Mouse (Mus musculus) left cerebral cortex, adult 2 months (tissue): ENCODE measurements around the gene Nhlh1. TPM values are rescaled to one million over a fixed set of nuclear protein-coding genes. Genes with fewer than 3 reads are reported as not detected.
A peak's percentile ranks its signal among the peaks of the same experiment; 100 is the strongest.

ENCODE experiments used
- DNase-seq, 2 experiments: peaks; one replicate each; pipeline ENCODE4 v3.0.0; 2021 to 2022; ENCODE audit warnings: low spot score in 2 of 2, mixed read lengths in 1 of 2; ENCODE audit errors: extremely low spot score in 1 of 2
- H3K27ac ChIP-seq: fragments of 200-600 bp; 2 replicates; pipeline ENCODE4 v1.8.1; 2022
- H3K4me3 ChIP-seq: fragments of 200-600 bp; 2 replicates; pipeline ENCODE4 v1.8.1; 2022
- CTCF ChIP-seq: fragments of 200-600 bp; IDR thresholded peaks from 2 replicates; pipeline ENCODE4 v1.8.1; 2022; ENCODE audit warnings: antibody characterized with exemption, mild to moderate bottlenecking, moderate library complexity
- intact Hi-C: fragments of 180-260 bp; cut with DNase I; formaldehyde crosslinking; loops from one replicate; pipeline ENCODE4 v1.15.1; 2025
- total RNA-seq, 2 experiments: library from RNA; stranded (reverse); gene quantifications; 2 replicates each; pipeline ENCODE4 v1.2.3; 2021

The Nhlh1 gene
- total RNA-seq, 2 experiments from 2014 or later: 0.18 to 0.49 TPM

GRCm38 (mm10) chr1:172024140-172024895, 33.1 kb downstream of the Nhlh1 start:
- no peak for TF ChIP-seq CTCF
- Histone ChIP-seq H3K4me3 (no peak overlapping the region), H3K27ac (no peak overlapping the region)
- intact Hi-C loops: no loop called here
- DNase-seq: no peak

GRCm38 (mm10) chr1:172019863-172020521, 37.4 kb downstream of the Nhlh1 start:
- Histone ChIP-seq H3K4me3 (no peak overlapping the region), H3K27ac (peak overlapping the region; percentile 32; the same call in 1 of the 2 replicates)
- no peak for TF ChIP-seq CTCF
- intact Hi-C loops: no loop called here
- DNase-seq: no peak

GRCm38 (mm10) chr1:172019339-172019738, 38.0 kb downstream of the Nhlh1 start:
- Histone ChIP-seq H3K4me3 (no peak overlapping the region), H3K27ac (no peak overlapping the region)
- DNase-seq: no peak
- intact Hi-C loops: no loop called here
- no peak for TF ChIP-seq CTCF

- Histone ChIP-seq H3K27ac (no peak overlapping the region), H3K4me3 (no peak overlapping the region)
- intact Hi-C loops: no loop called here
- no peak for DNase-seq
- no peak for TF ChIP-seq CTCF
Measured at GRCm38 (mm10) chr1:172018336-172019311, 38.7 kb downstream of the Nhlh1 start.

- no peak for DNase-seq
- intact Hi-C loops: no loop called here
- no peak for TF ChIP-seq CTCF
- no peak overlapping the region for H3K4me3 ChIP-seq
- H3K27ac ChIP-seq: no peak overlapping the region
Measured at GRCm38 (mm10) chr1:172017517-172018070, 39.8 kb downstream of the Nhlh1 start.

- no peak for TF ChIP-seq CTCF
- H3K27ac ChIP-seq: no peak overlapping the region
- DNase-seq: no peak
- H3K4me3 ChIP-seq: no peak overlapping the region
- intact Hi-C loops: no loop called here
Measured at GRCm38 (mm10) chr1:172016660-172017516, 40.5 kb downstream of the Nhlh1 start.

- no peak overlapping the region for H3K4me3 ChIP-seq
- no peak for DNase-seq
- intact Hi-C loops: no loop called here
- H3K27ac ChIP-seq: no peak overlapping the region
- no peak for TF ChIP-seq CTCF
Measured at GRCm38 (mm10) chr1:172016031-172016430, 41.3 kb downstream of the Nhlh1 start.

GRCm38 (mm10) chr1:172015312-172015939, 41.9 kb downstream of the Nhlh1 start:
- intact Hi-C loops: no loop called here
- Histone ChIP-seq H3K27ac (no peak overlapping the region), H3K4me3 (no peak overlapping the region)
- TF ChIP-seq CTCF: no peak
- no peak for DNase-seq

GRCm38 (mm10) chr1:172014771-172015170, 42.6 kb downstream of the Nhlh1 start:
- no peak for TF ChIP-seq CTCF
- no peak for DNase-seq
- Histone ChIP-seq H3K27ac (no peak overlapping the region), H3K4me3 (no peak overlapping the region)
- intact Hi-C loops: no loop called here

GRCm38 (mm10) chr1:172012030-172012429, 45.3 kb downstream of the Nhlh1 start:
- no peak overlapping the region for H3K27ac ChIP-seq
- peak; percentile 85 for TF ChIP-seq CTCF
- DNase-seq: peak; percentile 68 to 75
- H3K4me3 ChIP-seq: no peak overlapping the region
- intact Hi-C loops: loop anchor here (1.0 kb wide), 1 partner anchor 15 kb away; no protein-coding TSS in a partner anchor
